Mouse (Mus musculus): ENCODE measurements around the gene Qrich2. TPM values are rescaled to one million over a fixed set of nuclear protein-coding genes. Genes with fewer than 3 reads are reported as not detected.
A peak's percentile ranks its signal among the peaks of the same experiment; 100 is the strongest.

The Qrich2 gene
- polyA plus RNA-seq, 1 experiment: not detected

DNA sequence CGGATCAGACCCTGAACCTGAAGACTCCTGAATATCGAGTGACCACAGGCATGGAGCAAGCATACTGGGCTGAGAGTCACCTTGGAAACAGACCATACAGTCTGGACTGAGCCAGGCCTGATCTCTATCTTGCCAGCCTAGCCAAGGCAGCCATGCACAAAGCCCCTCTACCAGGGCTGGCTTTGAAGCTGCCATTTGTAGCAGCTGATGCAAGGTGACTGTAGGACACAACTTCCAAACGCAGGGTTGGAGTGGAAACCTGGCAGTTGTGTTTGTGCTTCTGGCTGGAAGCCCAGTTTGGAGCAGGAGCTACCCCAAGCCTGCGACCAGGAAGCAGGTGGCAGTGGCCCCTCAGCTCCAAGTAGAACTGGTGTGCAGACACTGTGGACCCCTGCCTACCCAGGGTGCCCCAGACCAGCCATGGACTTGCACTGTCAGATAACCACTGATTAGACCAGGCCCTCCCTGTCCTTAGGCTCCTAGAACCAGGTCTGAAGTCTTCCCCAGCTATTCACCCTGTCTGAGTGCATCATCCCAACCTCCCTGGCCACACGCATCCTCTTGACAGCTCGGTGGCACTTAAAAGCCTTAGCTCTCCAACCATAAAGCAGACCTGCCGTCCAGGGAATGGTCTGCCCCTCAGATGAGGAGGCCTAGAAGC, 25.5 kb downstream of the Qrich2 start:
- Histone ChIP-seq H3K4me1 (ENCODE audit: control insufficient read depth, insufficient read depth, low read length) (peaks cover 10% of the 10 kb centered on the region; the same call in 1 of the 2 replicates), H3K27ac (ENCODE audit: insufficient read depth, low read length) (no peak overlapping the region), H3K4me3 (ENCODE audit: insufficient read depth, low read length) (no peak overlapping the region)
- TF ChIP-seq POLR2A (IDR thresholded peaks at IDR 0.05; ENCODE audit: low read depth, low read length) (no peak), CTCF (IDR thresholded peaks at IDR 0.05; ENCODE audit: borderline replicate concordance, insufficient read depth, low read length) (no peak)

GRCm38 (mm10) chr11:116439269-116440240, 26.5 kb downstream of the Qrich2 start:
- Histone ChIP-seq H3K4me1 (ENCODE audit: control insufficient read depth, insufficient read depth, low read length) (peaks cover 10% of the 10 kb centered on the region; the same call in 1 of the 2 replicates), H3K27ac (ENCODE audit: insufficient read depth, low read length) (no peak overlapping the region), H3K4me3 (ENCODE audit: insufficient read depth, low read length) (no peak overlapping the region)
- TF ChIP-seq CTCF (IDR thresholded peaks at IDR 0.05; ENCODE audit: borderline replicate concordance, insufficient read depth, low read length): no peak

- TF ChIP-seq CTCF (IDR thresholded peaks at IDR 0.05; ENCODE audit: borderline replicate concordance, insufficient read depth, low read length): no peak
- no peak for TF ChIP-seq POLR2A (IDR thresholded peaks at IDR 0.05; ENCODE audit: low read depth, low read length)
- Histone ChIP-seq H3K27ac (ENCODE audit: insufficient read depth, low read length) (no peak overlapping the region), H3K4me1 (ENCODE audit: control insufficient read depth, insufficient read depth, low read length) (peaks cover 12% of the 10 kb centered on the region; the same call in 1 of the 2 replicates), H3K4me3 (ENCODE audit: insufficient read depth, low read length) (no peak overlapping the region)
These were observed 28.5 kb downstream of the Qrich2 start for GRCm38 (mm10) chr11:116437541-116437940.

- H3K4me1 ChIP-seq (ENCODE audit: control insufficient read depth, insufficient read depth, low read length): peaks cover 12% of the 10 kb centered on the region; the same call in 1 of the 2 replicates
- TF ChIP-seq CTCF (IDR thresholded peaks at IDR 0.05; ENCODE audit: borderline replicate concordance, insufficient read depth, low read length): no peak
- no peak for TF ChIP-seq POLR2A (IDR thresholded peaks at IDR 0.05; ENCODE audit: low read depth, low read length)
- no peak overlapping the region for H3K4me3 ChIP-seq (ENCODE audit: insufficient read depth, low read length)
- H3K27ac ChIP-seq (ENCODE audit: insufficient read depth, low read length): no peak overlapping the region
These were observed 29.2 kb downstream of the Qrich2 start for GRCm38 (mm10) chr11:116436725-116437331.

- no peak overlapping the region for H3K4me3 ChIP-seq (ENCODE audit: insufficient read depth, low read length)
- H3K4me1 ChIP-seq (ENCODE audit: control insufficient read depth, insufficient read depth, low read length): peaks cover 12% of the 10 kb centered on the region; the same call in 1 of the 2 replicates
- no peak overlapping the region for H3K27ac ChIP-seq (ENCODE audit: insufficient read depth, low read length)
- TF ChIP-seq CTCF (IDR thresholded peaks at IDR 0.05; ENCODE audit: borderline replicate concordance, insufficient read depth, low read length) (no peak), POLR2A (IDR thresholded peaks at IDR 0.05; ENCODE audit: low read depth, low read length) (no peak)
These were observed 29.9 kb downstream of the Qrich2 start for GRCm38 (mm10) chr11:116435992-116436724.

DNA sequence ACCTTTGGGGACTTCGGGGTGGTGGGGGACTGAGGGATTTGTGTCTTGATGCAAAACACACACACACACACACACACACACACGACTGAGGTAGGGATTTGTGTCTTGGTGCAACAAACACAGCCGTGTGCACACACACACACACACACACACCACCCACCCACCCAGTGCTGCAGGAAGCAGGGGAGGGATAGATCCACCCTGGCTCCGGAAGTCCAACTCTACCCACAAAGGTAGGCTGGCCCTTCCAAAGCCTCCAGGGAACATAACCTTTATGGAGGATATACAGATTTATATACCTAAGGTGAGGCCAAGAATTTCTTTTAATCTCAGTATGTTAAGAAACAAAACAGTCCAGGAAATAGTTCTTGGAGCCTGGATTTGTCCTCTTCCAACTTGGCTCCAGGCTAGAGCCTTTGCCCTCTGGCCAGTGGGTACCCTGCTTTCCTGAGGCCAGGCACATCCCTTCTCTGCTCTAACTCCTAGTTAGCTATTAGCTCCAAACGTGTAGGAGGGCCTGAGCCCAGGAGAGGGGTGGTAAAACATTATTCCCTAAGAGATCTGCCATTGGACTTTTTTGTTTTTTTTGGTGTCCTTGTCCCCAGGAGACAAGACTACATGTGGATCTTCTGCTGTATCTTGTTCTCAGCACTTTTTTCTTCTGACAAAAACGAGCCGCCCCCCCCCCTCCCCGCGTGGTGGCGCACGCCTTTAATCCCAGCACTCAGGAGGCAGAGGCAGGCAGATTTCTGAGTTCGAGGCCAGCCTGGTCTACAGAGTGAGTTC, 30.9 kb downstream of the Qrich2 start:
- Histone ChIP-seq H3K4me3 (ENCODE audit: insufficient read depth, low read length) (peak overlapping the region; percentile 80), H3K4me1 (ENCODE audit: control insufficient read depth, insufficient read depth, low read length) (peaks cover 12% of the 10 kb centered on the region; the same call in 1 of the 2 replicates)

GRCm38 (mm10) chr11:116434287-116434966, 31.6 kb downstream of the Qrich2 start:
- H3K27ac ChIP-seq (ENCODE audit: insufficient read depth, low read length): peak overlapping the region; percentile 15; the same call in 1 of the 2 replicates
- peak overlapping the region; percentile 80 for H3K4me3 ChIP-seq (ENCODE audit: insufficient read depth, low read length)
- peaks cover 12% of the 10 kb centered on the region; the same call in 1 of the 2 replicates for H3K4me1 ChIP-seq (ENCODE audit: control insufficient read depth, insufficient read depth, low read length)
- TF ChIP-seq CTCF (IDR thresholded peaks at IDR 0.05; ENCODE audit: borderline replicate concordance, insufficient read depth, low read length): no peak
- TF ChIP-seq POLR2A (IDR thresholded peaks at IDR 0.05; ENCODE audit: low read depth, low read length): no peak

More for the DNA sequence above, 30.9 kb downstream of the Qrich2 start:
- peak overlapping the region; percentile 15; the same call in 1 of the 2 replicates for H3K27ac ChIP-seq (ENCODE audit: insufficient read depth, low read length)
- peak; percentile 56; the same call in 1 of the 2 replicates for TF ChIP-seq POLR2A (IDR thresholded peaks at IDR 0.05; ENCODE audit: low read depth, low read length)
- TF ChIP-seq CTCF (IDR thresholded peaks at IDR 0.05; ENCODE audit: borderline replicate concordance, insufficient read depth, low read length): no peak
